Mouse (Mus musculus): ENCODE measurements around the gene Cep97.

- no peak for TF ChIP-seq CTCF (IDR thresholded peaks at IDR 0.05; ENCODE audit: borderline replicate concordance, control insufficient read depth, extremely low read depth, insufficient read depth, low read length, poor library complexity)
- TF ChIP-seq POLR2A (IDR thresholded peaks at IDR 0.05; ENCODE audit: control insufficient read depth, extremely low read depth, insufficient read depth, low read length, poor library complexity) = no peak
These were observed 37.3 kb upstream of the Cep97 start for GRCm38 (mm10) chr16:55971735-55972615.
